14 mouse cellular contexts compared by ENCODE assay signal in genomic region chr13:52061881-52062280, GRCm38 (mm10).
A peak's percentile ranks its signal among the peaks of the same experiment; 100 is the strongest.
DNase-seq lines count a peak whose midpoint lies in the region; ATAC-seq lines count a peak whose summit lies in the region.
"Had no signal": no experiment of that assay in that cellular context is flagged by ENCODE, and none has a peak within 500 bp of the region (broad histone marks: within the 10 kb centered on the region; RNA-seq: fewer than 3 reads in every experiment).

No protein-coding gene starts in this region.

- H3K4me2 ChIP-seq in liver, embryonic 11.5 days: no peak overlapping the region
- H3K4me2 ChIP-seq: limb, embryonic 15.5 days had no signal

- H3K9me3 ChIP-seq in liver, embryonic 11.5 days (ENCODE audit: control insufficient read depth, low read length): no peaks in the 10 kb centered on the region
- H3K9me3 ChIP-seq: hindbrain, embryonic 10.5 days; limb, embryonic 15.5 days had no signal

- peak; percentile 93 for DNase-seq in heart, adult 11 months
- DNase-seq in heart, adult 8-10 months (ENCODE audit: low spot score): no peak
- no peak for DNase-seq in liver, embryonic 11.5 days (ENCODE audit: low spot score)
- DNase-seq in layer of hippocampus, postnatal 36 days: no peak
- no peak for DNase-seq in kidney, adult 11 months
- no peak for DNase-seq in right cerebral cortex, adult 2 months (ENCODE audit: low spot score in 2 of 2)
- DNase-seq: cerebellum, adult 9-11 months; gastrocnemius, postnatal 36 days; kidney, postnatal 4 days; right cerebral cortex, adult 18-20 months had no signal

- peaks cover 18% of the 10 kb centered on the region; the same call in 1 of the 2 replicates for H3K4me1 ChIP-seq in liver, embryonic 11.5 days (replicated peaks; ENCODE audit: control insufficient read depth, insufficient read depth, low read length)

- H3K27me3 ChIP-seq in liver, embryonic 11.5 days (replicated peaks; ENCODE audit: control insufficient read depth, insufficient read depth, low read length): no peaks in the 10 kb centered on the region
- H3K27me3 ChIP-seq: limb, embryonic 15.5 days had no signal

- H3K4me3 ChIP-seq in liver, embryonic 11.5 days (ENCODE audit: low read depth, low read length): no peak overlapping the region
- H3K4me3 ChIP-seq: hindbrain, embryonic 10.5 days; limb, embryonic 15.5 days had no signal

- WGBS in liver, embryonic 11.5 days: 54% methylated on average over 4 of the region's 4 CpGs

- H3K27ac ChIP-seq in liver, embryonic 11.5 days (ENCODE audit: low read depth, low read length): no peak overlapping the region
- H3K27ac ChIP-seq: hindbrain, embryonic 10.5 days; limb, embryonic 15.5 days had no signal

- peak; percentile 88 for ATAC-seq in activated CD4-positive, CD25-positive, alpha-beta regulatory T cell, adult 4 months
- peak; percentile 49 for ATAC-seq in liver, embryonic 11.5 days (replicated peaks; ENCODE audit: low FRiP score)
- ATAC-seq in neutrophil, adult 5-6 weeks (ENCODE audit: extremely low read depth, insufficient number of reproducible peaks, low FRiP score, poor library complexity, severe bottlenecking): peak; percentile 42; the same call in 1 of the 2 replicates

- H3K36me3 ChIP-seq in liver, embryonic 11.5 days (ENCODE audit: control insufficient read depth, insufficient read depth, low read length): no peaks in the 10 kb centered on the region
- H3K36me3 ChIP-seq: hindbrain, embryonic 10.5 days; limb, embryonic 15.5 days had no signal

- H3K9ac ChIP-seq in liver, embryonic 11.5 days (ENCODE audit: low read depth, low read length): no peak overlapping the region
- H3K9ac ChIP-seq: limb, embryonic 15.5 days had no signal
